Comparison of ENCODE assay signal across 12 mouse cellular contexts in the genomic region with DNA sequence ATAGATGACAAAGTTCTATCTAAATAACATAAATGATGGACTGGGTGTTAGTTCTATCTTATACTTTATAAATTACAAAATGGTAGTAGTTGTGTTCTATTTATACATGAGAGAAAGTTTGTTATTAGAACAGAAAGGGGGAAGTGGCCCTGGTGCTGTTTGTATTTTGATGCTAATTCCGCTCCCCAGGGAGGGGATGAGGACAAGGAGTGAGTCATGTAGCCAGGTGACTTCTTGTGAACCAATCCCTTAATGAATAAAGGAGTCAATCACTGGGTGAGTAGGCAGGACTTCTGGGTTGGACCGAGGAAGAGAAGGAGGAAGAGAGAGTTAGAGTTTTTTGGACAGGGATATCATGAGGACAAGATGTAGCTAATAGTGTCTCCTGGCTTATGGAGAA.
"Had no signal": no experiment of that assay in that cellular context is flagged by ENCODE, and none has a peak within 500 bp of the region (broad histone marks: within the 10 kb centered on the region; RNA-seq: fewer than 3 reads in every experiment).

No protein-coding gene starts in this region.

- DNase-seq: gastrocnemius, postnatal 14 days; gastrocnemius, postnatal 36 days; heart, adult 18-20 months; heart, postnatal 10 days; kidney, adult 11 months; kidney, adult 2 months; kidney, adult 9 months; kidney, postnatal 14 days; kidney, postnatal 36 days; layer of hippocampus, adult 9-11 months; layer of hippocampus, postnatal 36 days; left cerebral cortex, postnatal 4 days had no signal
